Mouse (Mus musculus) liver, adult 2 months (tissue): Measurements from ENCODE around the gene Bnc2.

Experiments
- CTCF ChIP-seq: fragments of 200-500 bp; IDR thresholded peaks from 2 replicates; pipeline ENCODE4 v1.5.1; 2011; ENCODE audit warnings: low read depth, low read length, control low read depth
- POLR2A ChIP-seq: fragments of 200-500 bp; IDR thresholded peaks from 2 replicates; pipeline ENCODE4 v1.6.1; 2011; ENCODE audit warnings: low read length, control low read depth; ENCODE audit not compliant: insufficient read depth; ENCODE audit errors: extremely low read depth

DNA sequence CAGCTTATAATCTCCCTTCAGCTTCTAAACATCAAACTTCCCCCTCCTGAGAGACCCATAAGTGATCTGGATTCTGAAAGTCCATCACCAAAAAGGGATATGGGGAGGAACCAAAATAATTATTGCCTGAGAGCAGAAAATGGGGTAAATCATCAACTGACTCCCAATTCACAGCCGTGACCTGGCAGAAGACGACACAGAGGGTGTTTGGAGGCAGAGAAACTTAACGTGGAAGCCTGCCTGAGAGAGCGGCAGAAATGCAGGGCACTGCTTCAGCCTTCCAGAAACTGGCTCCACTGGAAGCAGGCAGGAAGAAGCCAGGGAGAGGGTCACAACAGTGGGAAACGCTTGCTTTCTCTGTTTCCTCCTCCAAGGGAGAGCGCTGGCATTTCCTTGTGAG lies 35.9 kb downstream of the Bnc2 start:
- TF ChIP-seq CTCF: no peak
- TF ChIP-seq POLR2A: no peak
